Mouse (Mus musculus): ENCODE data around the gene Gm11077. TPM values are rescaled to one million over a fixed set of nuclear protein-coding genes. Genes with fewer than 3 reads are reported as not detected.

Gm11077 gene
- polyA plus RNA-seq, 1 experiment from 2014 or later, result not detected

- no peaks in the 10 kb centered on the region for H3K4me1 ChIP-seq (replicated peaks)
- no peak overlapping the region for H3K4me2 ChIP-seq (replicated peaks)
- 86% methylated on average over 4 of the region's 4 CpGs for WGBS
- no peak for ATAC-seq
- H3K9ac ChIP-seq, result no peak overlapping the region
- H3K4me3 ChIP-seq (replicated peaks), result no peak overlapping the region
- no peaks in the 10 kb centered on the region for H3K27me3 ChIP-seq (replicated peaks)
- H3K36me3 ChIP-seq, result no peaks in the 10 kb centered on the region
- H3K9me3 ChIP-seq, result no peaks in the 10 kb centered on the region
- no peak overlapping the region for H3K27ac ChIP-seq
Observed at GRCm38 (mm10) chr6:140800587-140800986, 71.5 kb downstream of the Gm11077 start.

Other genes with a start within 250 kb of the Gm11077 start
- gene Aebp2, start 106.6 kb upstream of the Gm11077 start, polyA plus RNA-seq (2015; fragmentation: Nextera tagmentation; extraction: Ambion mirVana), result 9.5 and 9.7 TPM in 2 replicates